Mouse (Mus musculus): ENCODE results near the gene Rapgef3. TPM values are rescaled to one million over a fixed set of nuclear protein-coding genes. Genes with fewer than 3 reads are reported as not detected.

Gene Rapgef3
- 9.4 and 12.6 TPM in 2 replicates for polyA plus RNA-seq (2015; fragmentation: Nextera tagmentation; extraction: Ambion mirVana)

DNA sequence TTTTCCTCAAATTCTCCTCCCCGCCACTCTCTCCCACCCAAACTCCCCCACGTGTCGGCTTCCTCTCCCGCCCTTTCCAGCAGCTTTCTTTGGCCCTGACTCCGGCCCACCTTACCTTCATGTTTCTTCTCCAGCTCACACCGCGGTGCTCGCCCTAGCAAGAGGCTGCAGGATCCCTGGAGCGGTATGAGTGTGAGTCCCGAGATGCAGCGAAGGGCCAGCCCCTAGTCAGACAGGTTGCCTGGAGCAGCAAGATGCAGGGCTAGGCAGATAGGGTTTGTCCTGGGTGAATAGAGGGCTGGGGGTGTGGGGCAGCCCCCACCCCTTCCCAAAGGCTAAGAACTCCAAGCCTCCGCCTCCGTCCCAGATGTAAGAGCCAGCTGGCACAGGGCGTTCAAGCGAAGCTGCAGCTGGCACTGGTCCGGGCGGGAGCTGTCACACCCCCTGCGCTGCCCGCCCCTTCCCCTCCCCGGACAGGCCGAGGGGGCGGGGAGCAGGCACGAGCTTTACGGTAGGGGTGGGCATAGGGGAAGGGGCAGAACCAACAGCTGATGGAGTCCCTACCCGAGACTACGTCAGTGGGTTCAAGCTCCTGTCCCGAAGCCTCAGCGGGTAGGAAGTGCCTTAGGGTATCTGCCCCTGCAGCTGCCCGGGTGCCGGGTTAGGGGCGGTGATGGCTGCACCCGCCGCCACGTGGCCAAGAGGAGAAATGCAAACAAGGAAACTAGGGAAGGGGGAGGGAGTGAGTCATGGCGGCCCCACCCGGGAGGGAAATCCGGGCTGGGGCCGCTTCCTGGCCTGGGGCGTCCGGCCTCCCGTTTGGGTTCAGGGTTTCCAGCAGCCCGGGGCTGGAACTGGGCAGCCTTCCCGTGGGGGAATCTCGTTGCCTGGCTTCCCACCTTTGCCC lies at the start of gene Rapgef3:
TSS of gene Rapgef3 (minus strand) at position 693 of the 907 bp plus-strand sequence.
- WGBS: under 1% methylated on average over 42 of the region's 44 CpGs
- no peaks in the 10 kb centered on the region for H3K36me3 ChIP-seq (ENCODE audit: control insufficient read depth, insufficient read depth, low read length)
- H3K4me1 ChIP-seq (ENCODE audit: control insufficient read depth, insufficient read depth, low read length): peaks cover 15% of the 10 kb centered on the region
- peaks cover 5% of the 10 kb centered on the region; the same call in 1 of the 2 replicates for H3K27me3 ChIP-seq (ENCODE audit: control insufficient read depth, insufficient read depth, low read length)
- peak within 1 kb of the TSS; percentile 53 for H3K4me3 ChIP-seq (replicated peaks; ENCODE audit: low read length)
- ATAC-seq (ENCODE audit: insufficient read depth, low FRiP score): peak; percentile 86
- peak within 1 kb of the TSS; percentile 59 for H3K9ac ChIP-seq (ENCODE audit: low read length)
- peak within 1 kb of the TSS; percentile 55 for H3K27ac ChIP-seq (ENCODE audit: low read length)
- H3K9me3 ChIP-seq (replicated peaks; ENCODE audit: control insufficient read depth, low read length): no peaks in the 10 kb centered on the region
- H3K4me2 ChIP-seq (ENCODE audit: low read depth, low read length): peak within 1 kb of the TSS; percentile 89

GRCm38 (mm10) chr15:97816199-97816994 lies 48.6 kb upstream of the Rapgef3 start:
- H3K9ac ChIP-seq (ENCODE audit: low read length): no peak overlapping the region
- no peaks in the 10 kb centered on the region for H3K36me3 ChIP-seq (ENCODE audit: control insufficient read depth, insufficient read depth, low read length)
- no peak overlapping the region for H3K27ac ChIP-seq (ENCODE audit: low read length)
- 89% methylated on average over 17 of the region's 17 CpGs for WGBS
- H3K4me3 ChIP-seq (replicated peaks; ENCODE audit: low read length): no peak overlapping the region
- H3K4me1 ChIP-seq (ENCODE audit: control insufficient read depth, insufficient read depth, low read length): peaks cover 39% of the 10 kb centered on the region
- no peak overlapping the region for H3K4me2 ChIP-seq (ENCODE audit: low read depth, low read length)
- no peaks in the 10 kb centered on the region for H3K9me3 ChIP-seq (replicated peaks; ENCODE audit: control insufficient read depth, low read length)
- no peaks in the 10 kb centered on the region for H3K27me3 ChIP-seq (ENCODE audit: control insufficient read depth, insufficient read depth, low read length)
- ATAC-seq (ENCODE audit: insufficient read depth, low FRiP score): no peak

GRCm38 (mm10) chr15:97815254-97815653 lies 47.5 kb upstream of the Rapgef3 start:
- no peaks in the 10 kb centered on the region for H3K9me3 ChIP-seq (replicated peaks; ENCODE audit: control insufficient read depth, low read length)
- ATAC-seq (ENCODE audit: insufficient read depth, low FRiP score): no peak
- H3K36me3 ChIP-seq (ENCODE audit: control insufficient read depth, insufficient read depth, low read length): no peaks in the 10 kb centered on the region
- H3K4me3 ChIP-seq (replicated peaks; ENCODE audit: low read length): no peak overlapping the region
- H3K4me2 ChIP-seq (ENCODE audit: low read depth, low read length): no peak overlapping the region
- H3K27me3 ChIP-seq (ENCODE audit: control insufficient read depth, insufficient read depth, low read length): no peaks in the 10 kb centered on the region
- H3K4me1 ChIP-seq (ENCODE audit: control insufficient read depth, insufficient read depth, low read length): peaks cover 29% of the 10 kb centered on the region
- 88% methylated on average over 4 of the region's 4 CpGs for WGBS
- no peak overlapping the region for H3K27ac ChIP-seq (ENCODE audit: low read length)
- H3K9ac ChIP-seq (ENCODE audit: low read length): no peak overlapping the region

DNA sequence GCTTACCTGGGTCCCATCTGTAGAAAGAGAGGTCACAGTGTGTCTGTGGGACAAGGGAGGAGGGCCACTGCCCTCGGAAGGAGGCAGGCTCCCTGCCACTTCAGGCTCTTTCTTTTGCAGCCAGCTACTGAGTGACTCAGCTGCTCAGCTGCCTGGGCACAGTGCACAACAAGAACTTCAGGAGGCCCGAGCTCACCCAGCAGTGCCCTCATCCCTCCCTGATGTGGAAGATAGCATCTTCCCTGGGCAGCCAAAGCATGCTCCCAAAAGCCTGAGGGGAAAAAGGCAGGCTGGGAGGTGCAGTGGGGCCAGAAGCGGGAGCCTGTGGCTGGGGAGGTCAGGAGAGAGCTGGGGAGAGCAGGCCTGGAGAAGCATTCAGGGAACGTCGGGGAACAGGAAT lies 46.9 kb upstream of the Rapgef3 start:
- no peak for ATAC-seq (ENCODE audit: insufficient read depth, low FRiP score)
- Histone ChIP-seq H3K9me3 (replicated peaks; ENCODE audit: control insufficient read depth, low read length) (no peaks in the 10 kb centered on the region), H3K27ac (ENCODE audit: low read length) (peak overlapping the region; percentile 15; the same call in 1 of the 2 replicates), H3K4me1 (ENCODE audit: control insufficient read depth, insufficient read depth, low read length) (peaks cover 29% of the 10 kb centered on the region), H3K27me3 (ENCODE audit: control insufficient read depth, insufficient read depth, low read length) (no peaks in the 10 kb centered on the region), H3K36me3 (ENCODE audit: control insufficient read depth, insufficient read depth, low read length) (no peaks in the 10 kb centered on the region), H3K9ac (ENCODE audit: low read length) (no peak overlapping the region), H3K4me2 (ENCODE audit: low read depth, low read length) (no peak overlapping the region), H3K4me3 (replicated peaks; ENCODE audit: low read length) (no peak overlapping the region)
- WGBS: 48% methylated on average over 5 of the region's 5 CpGs

- Histone ChIP-seq H3K36me3 (ENCODE audit: control insufficient read depth, insufficient read depth, low read length) (peaks cover 6% of the 10 kb centered on the region; the same call in 1 of the 2 replicates), H3K4me1 (ENCODE audit: control insufficient read depth, insufficient read depth, low read length) (peaks cover 29% of the 10 kb centered on the region), H3K27me3 (ENCODE audit: control insufficient read depth, insufficient read depth, low read length) (no peaks in the 10 kb centered on the region), H3K27ac (ENCODE audit: low read length) (peak overlapping the region; percentile 42), H3K9ac (ENCODE audit: low read length) (peak overlapping the region; percentile 43), H3K4me3 (replicated peaks; ENCODE audit: low read length) (no peak overlapping the region), H3K9me3 (replicated peaks; ENCODE audit: control insufficient read depth, low read length) (no peaks in the 10 kb centered on the region), H3K4me2 (ENCODE audit: low read depth, low read length) (peak overlapping the region; percentile 1; the same call in 1 of the 2 replicates)
- 36% methylated on average over 21 of the region's 21 CpGs for WGBS
- ATAC-seq (ENCODE audit: insufficient read depth, low FRiP score): 0 out of 2 replicates have a peak, but pooled peaks have one; percentile 33
Observed at GRCm38 (mm10) chr15:97813452-97814204, 45.9 kb upstream of the Rapgef3 start.

- peaks cover 8% of the 10 kb centered on the region; the same call in 1 of the 2 replicates for H3K36me3 ChIP-seq (ENCODE audit: control insufficient read depth, insufficient read depth, low read length)
- WGBS: 73% methylated on average over 7 of the region's 7 CpGs
- no peak for ATAC-seq (ENCODE audit: insufficient read depth, low FRiP score)
- H3K9me3 ChIP-seq (replicated peaks; ENCODE audit: control insufficient read depth, low read length): no peaks in the 10 kb centered on the region
- no peak overlapping the region for H3K9ac ChIP-seq (ENCODE audit: low read length)
- H3K27me3 ChIP-seq (ENCODE audit: control insufficient read depth, insufficient read depth, low read length): no peaks in the 10 kb centered on the region
- H3K4me3 ChIP-seq (replicated peaks; ENCODE audit: low read length): no peak overlapping the region
- H3K4me2 ChIP-seq (ENCODE audit: low read depth, low read length): no peak overlapping the region
- H3K4me1 ChIP-seq (ENCODE audit: control insufficient read depth, insufficient read depth, low read length): peaks cover 29% of the 10 kb centered on the region
- peak overlapping the region; percentile 42 for H3K27ac ChIP-seq (ENCODE audit: low read length)
Observed at GRCm38 (mm10) chr15:97812875-97813274, 45.1 kb upstream of the Rapgef3 start.

DNA sequence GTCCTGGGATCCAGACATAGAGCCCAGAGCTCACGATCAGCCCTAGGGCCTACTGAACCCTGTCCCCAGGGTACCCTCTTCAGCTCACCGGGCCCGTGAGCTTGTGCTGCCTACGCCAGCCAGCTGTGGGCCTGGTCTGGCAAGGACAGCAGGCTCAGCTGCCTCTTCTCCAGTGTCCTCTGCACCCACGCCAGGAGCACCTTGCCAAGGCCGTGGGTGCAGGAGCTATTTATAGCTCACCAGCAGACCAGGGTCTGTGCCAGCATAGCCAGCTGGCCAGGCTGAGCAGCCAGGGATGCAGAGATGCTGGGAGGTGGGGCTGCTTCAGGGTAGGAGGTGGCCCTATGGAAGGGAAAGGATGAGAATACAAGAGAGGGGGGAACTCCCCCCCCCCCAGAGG lies 44.4 kb upstream of the Rapgef3 start:
- Histone ChIP-seq H3K4me2 (ENCODE audit: low read depth, low read length) (no peak overlapping the region), H3K4me3 (replicated peaks; ENCODE audit: low read length) (no peak overlapping the region), H3K27me3 (ENCODE audit: control insufficient read depth, insufficient read depth, low read length) (no peaks in the 10 kb centered on the region), H3K27ac (ENCODE audit: low read length) (no peak overlapping the region), H3K4me1 (ENCODE audit: control insufficient read depth, insufficient read depth, low read length) (peaks cover 29% of the 10 kb centered on the region), H3K9me3 (replicated peaks; ENCODE audit: control insufficient read depth, low read length) (no peaks in the 10 kb centered on the region), H3K36me3 (ENCODE audit: control insufficient read depth, insufficient read depth, low read length) (peaks cover 13% of the 10 kb centered on the region), H3K9ac (ENCODE audit: low read length) (no peak overlapping the region; the same call in 1 of the 2 replicates)
- 0 out of 2 replicates have a peak, but pooled peaks have one; percentile 6 for ATAC-seq (ENCODE audit: insufficient read depth, low FRiP score)
- WGBS: 71% methylated on average over 6 of the region's 6 CpGs

DNA sequence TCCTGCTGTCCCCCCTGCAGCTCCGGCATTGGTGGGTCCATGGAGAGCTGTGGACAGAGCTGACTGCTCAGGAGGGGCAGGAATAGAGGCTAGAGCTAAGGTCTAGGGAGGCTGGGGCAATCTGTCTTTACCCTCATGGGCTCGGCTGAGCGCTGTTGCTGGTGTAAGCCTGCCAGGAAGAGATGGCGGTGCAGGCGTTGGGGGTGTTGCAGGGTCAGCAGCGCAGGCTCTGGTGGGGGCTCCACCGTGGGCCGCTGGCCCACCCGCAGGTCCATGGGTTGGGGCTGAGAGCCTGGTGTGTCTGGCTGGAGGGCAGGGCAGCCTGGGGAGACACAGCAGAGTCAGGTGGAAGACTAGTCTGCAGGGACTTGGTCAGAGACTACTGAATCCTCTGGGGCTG lies 43.5 kb upstream of the Rapgef3 start:
- Histone ChIP-seq H3K27me3 (ENCODE audit: control insufficient read depth, insufficient read depth, low read length) (no peaks in the 10 kb centered on the region), H3K9ac (ENCODE audit: low read length) (no peak overlapping the region), H3K4me2 (ENCODE audit: low read depth, low read length) (no peak overlapping the region), H3K4me1 (ENCODE audit: control insufficient read depth, insufficient read depth, low read length) (peaks cover 29% of the 10 kb centered on the region), H3K36me3 (ENCODE audit: control insufficient read depth, insufficient read depth, low read length) (peaks cover 14% of the 10 kb centered on the region), H3K4me3 (replicated peaks; ENCODE audit: low read length) (no peak overlapping the region), H3K9me3 (replicated peaks; ENCODE audit: control insufficient read depth, low read length) (no peaks in the 10 kb centered on the region), H3K27ac (ENCODE audit: low read length) (no peak overlapping the region)
- 86% methylated on average over 9 of the region's 9 CpGs for WGBS
- ATAC-seq (ENCODE audit: insufficient read depth, low FRiP score): no peak

All from stomach, embryonic 16.5 days (tissue).